Mouse (Mus musculus) urinary bladder, adult 18-20 months (tissue): ENCODE data around the gene Rnf31.
A peak's percentile ranks its signal among the peaks of the same experiment; 100 is the strongest.

Experiments used
- DNase-seq, 2 experiments: peaks; one replicate each; pipeline ENCODE4 v3.0.0; 2022; ENCODE audit warnings: low spot score in 2 of 2, mixed read lengths in 2 of 2

The Rnf31 gene

DNA sequence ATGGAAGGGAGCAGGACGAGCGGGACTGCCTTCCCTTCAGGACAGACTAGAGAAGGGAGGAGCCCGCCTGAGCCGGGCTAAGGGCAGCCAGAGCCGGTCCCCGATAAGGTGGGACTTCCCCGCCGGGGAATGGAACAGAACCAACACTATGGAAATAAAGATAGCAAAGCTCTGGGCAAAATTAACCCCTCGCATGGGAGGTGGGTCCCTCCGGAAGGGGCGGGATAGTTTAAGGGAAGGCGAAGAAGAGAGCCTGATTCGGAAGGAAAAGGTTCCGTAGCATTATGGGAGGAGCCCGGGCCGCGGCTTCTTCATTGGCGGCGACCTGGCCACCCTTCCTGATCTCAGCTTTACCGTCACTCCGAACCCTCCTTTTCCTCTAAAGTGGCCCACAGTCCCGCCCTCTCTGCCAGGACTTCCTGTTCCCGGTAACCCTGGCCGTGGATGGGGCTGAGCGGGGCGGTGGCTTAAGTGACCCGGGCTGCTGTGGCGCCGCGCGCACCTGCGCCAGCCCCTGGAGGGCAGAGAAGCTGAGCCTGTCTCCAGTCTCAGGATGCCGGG, at the start of gene Rnf31:
Rnf31 (plus strand) TSS at position 378 of the 561 bp plus-strand sequence.
- DNase-seq: peak; percentile 86 to 94

GRCm38 (mm10) chr14:55542268-55542667, 49.2 kb upstream of the Rnf31 start:
- DNase-seq: no peak

DNA sequence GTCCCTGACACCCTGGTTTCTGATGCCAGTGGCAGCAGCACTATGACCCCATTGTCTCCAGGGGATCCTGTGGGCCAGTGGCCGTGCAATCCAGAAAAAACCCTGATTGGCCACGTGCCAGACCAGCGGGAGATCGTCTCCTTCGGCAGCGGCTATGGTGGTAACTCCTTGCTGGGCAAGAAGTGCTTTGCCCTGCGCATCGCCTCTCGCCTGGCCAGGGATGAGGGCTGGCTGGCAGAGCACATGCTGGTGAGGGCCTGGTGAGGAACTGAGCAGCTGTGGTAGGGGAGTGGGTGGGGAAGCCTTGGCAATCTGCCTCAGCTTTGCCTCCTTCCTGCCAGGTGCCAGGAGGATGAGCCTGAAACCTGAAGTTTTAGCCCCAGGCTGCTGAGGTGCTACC, 47.2 kb upstream of the Rnf31 start:
- no peak for DNase-seq

GRCm38 (mm10) chr14:55550191-55550590, 41.3 kb upstream of the Rnf31 start:
- no peak for DNase-seq

GRCm38 (mm10) chr14:55551347-55551746, 40.2 kb upstream of the Rnf31 start:
- no peak for DNase-seq

GRCm38 (mm10) chr14:55551794-55552193, 39.7 kb upstream of the Rnf31 start:
- no peak for DNase-seq

DNA sequence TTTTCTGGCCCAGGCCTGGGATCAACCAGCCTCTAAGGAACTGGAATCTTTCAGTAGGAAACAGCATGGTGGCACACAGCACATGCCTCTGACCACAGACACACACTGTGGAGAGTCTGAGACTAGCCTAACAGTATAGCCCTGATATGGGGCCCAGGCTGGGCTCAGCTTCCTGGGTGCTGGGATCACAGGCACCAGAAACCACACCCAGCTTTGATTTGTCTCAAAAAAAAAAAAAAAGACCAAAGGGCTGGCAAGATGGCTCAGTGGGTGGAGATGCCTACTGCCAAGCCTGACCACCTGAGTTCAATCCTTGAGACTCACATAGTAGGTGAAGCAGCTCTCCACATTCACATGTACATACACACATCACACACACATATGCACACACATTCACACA, 36.9 kb upstream of the Rnf31 start:
- DNase-seq: peak in 1 of 2 experiments; percentile 37

- DNase-seq: no peak
These were observed 35.7 kb upstream of the Rnf31 start for GRCm38 (mm10) chr14:55555788-55556187.

GRCm38 (mm10) chr14:55557003-55557402, 34.5 kb upstream of the Rnf31 start:
- peak; percentile 76 to 81 for DNase-seq

DNA sequence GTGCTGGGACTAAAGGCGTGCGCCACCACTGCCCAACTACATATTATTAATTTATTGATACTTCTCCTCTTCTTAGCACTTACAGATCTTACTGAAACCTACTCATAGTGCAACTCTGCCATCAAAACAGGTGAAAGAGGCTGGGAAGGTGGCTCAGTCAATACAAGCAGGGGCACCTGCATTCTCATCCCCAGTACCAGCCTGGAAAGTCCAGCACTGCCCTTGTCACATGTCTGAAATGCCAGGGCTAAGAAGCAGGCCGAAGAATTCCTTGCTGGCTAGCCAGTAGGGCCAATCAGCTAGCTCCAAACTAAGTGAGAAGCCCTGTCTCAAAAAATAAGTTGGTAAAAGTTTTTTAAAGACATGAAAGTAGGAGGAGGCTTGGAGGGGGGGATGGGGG, 33.9 kb upstream of the Rnf31 start:
- DNase-seq: no peak

GRCm38 (mm10) chr14:55558740-55559448, 32.6 kb upstream of the Rnf31 start:
- no peak for DNase-seq

DNA sequence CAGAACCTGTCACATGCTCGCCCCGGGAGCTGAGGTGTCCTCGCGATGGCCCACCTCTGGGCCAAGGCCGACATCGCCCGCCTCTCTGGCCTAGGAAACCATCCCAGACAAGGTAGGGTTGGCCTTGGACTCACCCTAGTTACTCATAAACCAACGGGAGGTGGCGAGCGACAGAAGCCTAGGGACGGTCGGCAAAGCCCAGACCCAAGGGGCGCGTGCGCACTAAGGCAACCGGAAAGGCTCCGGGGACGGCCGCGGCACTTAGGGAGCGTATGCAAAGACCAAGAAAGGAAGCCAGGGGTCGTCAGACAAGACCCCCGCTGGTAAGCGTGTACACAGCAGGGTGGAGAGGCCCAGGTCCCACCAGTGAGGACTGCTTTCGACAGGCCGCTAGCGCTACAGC, 31.7 kb upstream of the Rnf31 start, which contains the start of gene Dcaf11:
Dcaf11 (plus strand) TSS at position 208 of the 403 bp plus-strand sequence.
- peak; percentile 82 to 83 for DNase-seq

DNA sequence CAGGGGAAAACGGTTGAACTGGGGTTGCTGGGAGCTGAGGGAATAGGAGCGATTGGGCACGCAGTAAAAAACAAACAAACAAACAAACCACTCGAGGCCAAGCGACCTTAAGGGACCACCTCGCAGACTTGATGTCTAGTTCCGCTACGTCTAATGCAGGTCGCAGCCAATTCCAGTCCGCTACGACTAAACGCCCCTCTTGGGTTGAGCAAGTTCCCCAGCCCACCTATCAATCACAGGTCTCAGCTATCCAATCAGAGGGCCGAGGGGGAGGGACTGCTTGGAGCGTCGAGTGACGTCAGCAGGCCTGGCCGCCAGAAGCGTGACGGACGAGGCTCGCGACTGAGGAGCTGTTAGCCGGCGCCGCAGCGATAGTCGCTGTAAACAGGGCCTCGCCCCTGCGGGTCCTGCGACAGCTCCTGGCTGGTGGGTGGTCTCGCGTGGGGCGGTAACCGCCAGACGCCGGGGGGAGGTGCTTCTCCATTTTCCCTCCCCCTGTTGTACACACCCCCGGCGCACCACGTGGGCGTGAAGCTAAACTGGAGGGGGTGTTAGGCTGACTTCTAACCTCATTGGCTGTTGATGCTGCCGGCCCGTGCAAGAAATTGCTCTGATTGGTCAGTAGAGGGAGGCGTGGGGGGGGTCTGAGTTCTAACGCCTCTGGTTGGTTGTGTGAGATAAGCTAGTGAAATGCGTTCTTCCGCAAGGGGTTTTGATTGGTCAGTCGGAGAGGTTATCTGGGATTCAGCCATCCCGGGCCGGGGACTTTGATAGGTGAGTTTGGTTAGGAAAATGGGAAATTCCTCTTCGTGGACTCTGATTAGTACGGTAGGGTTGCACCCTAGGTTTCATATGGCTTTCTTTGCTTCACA, 31.1 kb upstream of the Rnf31 start, which contains the start of gene A730061H03Rik:
A730061H03Rik (minus strand) TSS at position 205 of the 872 bp plus-strand sequence.
- DNase-seq: peak; percentile 95 to 97

DNA sequence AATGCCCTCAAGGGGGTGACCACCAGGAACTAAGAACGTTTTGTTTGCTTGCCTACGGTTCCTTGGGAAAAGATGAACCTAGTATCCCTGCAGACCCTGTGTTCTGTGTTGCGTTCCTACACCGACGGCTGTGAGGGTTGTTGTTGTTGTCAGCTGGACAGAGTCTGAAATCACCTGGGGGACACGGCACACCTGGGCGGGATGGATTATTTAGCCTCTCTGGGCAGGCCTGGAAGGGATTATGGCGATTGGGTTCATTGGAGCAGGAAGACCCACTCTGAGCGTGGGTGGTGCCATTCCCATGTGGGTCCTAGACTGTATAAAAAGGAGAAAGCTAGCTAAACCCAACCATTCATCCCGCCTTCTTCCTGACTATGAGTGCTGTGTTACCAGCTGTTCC, 29.6 kb upstream of the Rnf31 start:
- DNase-seq: no peak

DNA sequence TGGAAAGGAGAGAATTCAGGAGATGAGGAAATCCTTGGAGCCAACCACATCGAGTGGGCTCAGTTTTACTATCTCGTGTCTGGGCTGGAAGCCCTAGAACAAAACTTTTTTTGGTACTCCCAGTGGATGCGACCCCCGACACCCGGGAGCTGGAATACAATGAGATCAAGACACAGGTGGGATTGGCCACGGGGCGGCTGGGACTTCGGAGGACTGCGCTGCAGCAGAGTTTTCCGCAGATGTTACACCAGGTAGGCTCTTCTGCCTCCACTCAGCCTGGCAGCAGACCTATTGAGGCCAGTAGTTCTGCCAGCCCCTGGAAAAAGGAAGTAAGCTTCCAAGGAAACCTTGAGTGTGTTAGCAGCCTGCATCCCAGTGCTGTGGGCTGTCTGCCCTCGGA, 28.3 kb upstream of the Rnf31 start:
- DNase-seq: no peak

- DNase-seq: no peak
These were observed 25.8 kb upstream of the Rnf31 start for GRCm38 (mm10) chr14:55565748-55566147.

DNA sequence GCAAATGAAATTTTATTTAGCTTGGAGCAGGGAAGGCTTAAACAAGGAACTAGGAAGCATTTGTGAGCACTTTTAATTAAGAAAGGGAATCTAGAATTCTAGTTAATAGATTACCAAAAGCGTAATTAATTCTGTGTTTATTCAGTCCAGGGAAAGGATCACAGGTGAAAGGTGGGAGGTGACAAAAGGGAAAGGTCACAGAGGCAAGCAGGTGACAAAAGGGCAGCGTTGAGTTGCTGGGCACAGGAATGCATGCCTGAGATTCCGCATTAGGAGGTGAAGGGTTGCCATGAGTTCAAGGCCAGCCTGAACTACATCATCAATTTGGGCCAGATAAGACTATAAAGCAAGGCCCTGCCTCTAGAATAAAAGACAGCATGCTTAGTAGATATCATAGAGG, 24.0 kb upstream of the Rnf31 start:
- no peak for DNase-seq

DNA sequence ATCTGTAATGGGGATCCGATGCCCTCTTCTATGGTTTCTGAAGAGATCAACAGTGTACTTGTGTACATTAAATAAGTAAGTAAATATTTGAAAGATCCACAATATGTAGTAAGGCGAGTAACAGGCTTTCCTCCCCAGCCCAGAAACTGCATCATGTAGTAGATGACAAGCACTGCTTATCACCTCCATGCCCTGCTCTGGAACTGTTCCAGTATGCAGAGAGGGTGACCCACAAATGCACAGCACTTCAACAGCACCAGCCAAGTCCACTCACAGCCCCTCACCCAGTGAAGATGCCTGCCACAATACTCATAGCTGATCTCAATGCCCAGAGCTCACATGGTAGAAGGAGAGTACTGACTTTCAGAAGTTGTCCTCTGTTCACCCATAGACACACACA, 20.9 kb upstream of the Rnf31 start:
- DNase-seq: no peak

GRCm38 (mm10) chr14:55571760-55572159, 19.7 kb upstream of the Rnf31 start:
- no peak for DNase-seq

GRCm38 (mm10) chr14:55575302-55575701, 16.2 kb upstream of the Rnf31 start, which contains the start of gene Fitm1:
TSS of gene Fitm1 (plus strand) at chr14:55575617.
- no peak for DNase-seq

GRCm38 (mm10) chr14:55575711-55576110, 15.8 kb upstream of the Rnf31 start:
- no peak for DNase-seq

DNA sequence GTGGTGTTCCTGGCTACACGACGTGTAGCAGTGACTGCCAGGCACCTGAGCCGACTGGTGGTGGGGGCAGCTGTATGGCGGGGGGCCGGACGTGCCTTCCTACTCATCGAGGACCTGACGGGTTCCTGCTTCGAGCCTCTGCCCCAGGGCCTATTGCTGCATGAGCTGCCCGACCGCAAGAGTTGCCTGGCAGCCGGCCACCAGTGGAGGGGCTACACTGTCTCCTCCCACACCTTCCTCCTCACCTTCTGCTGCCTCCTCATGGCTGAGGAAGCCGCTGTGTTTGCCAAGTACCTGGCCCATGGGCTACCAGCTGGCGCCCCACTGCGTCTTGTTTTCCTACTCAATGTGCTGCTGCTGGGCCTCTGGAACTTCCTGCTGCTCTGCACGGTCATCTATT, 15.1 kb upstream of the Rnf31 start:
- DNase-seq: no peak
